Mouse (Mus musculus) spleen, adult 2 months (tissue): Measurements from ENCODE around the gene Scnn1a.

ENCODE experiments used
- CTCF ChIP-seq: fragments of 200-500 bp; IDR thresholded peaks from 2 replicates; pipeline ENCODE4 v1.5.1; 2011; ENCODE audit warnings: mild to moderate bottlenecking, inconsistent platforms; ENCODE audit not compliant: insufficient read depth, insufficient read length, insufficient replicate concordance; ENCODE audit errors: extremely low read depth
- POLR2A ChIP-seq: fragments of 200-500 bp; IDR thresholded peaks from 2 replicates; pipeline ENCODE4 v1.6.1; 2011; ENCODE audit warnings: low read depth, low read length, inconsistent platforms

- TF ChIP-seq POLR2A (no peak), CTCF (no peak)
These were observed 3.1 kb downstream of the Scnn1a start for GRCm38 (mm10) chr6:125323547-125323946.
